Mouse (Mus musculus): ENCODE results near the gene Slc6a17. TPM values are rescaled to one million over a fixed set of nuclear protein-coding genes. Genes with fewer than 3 reads are reported as not detected.

Gene Slc6a17
- polyA plus RNA-seq, 1 experiment from 2014 or later, result 2.1 TPM

DNA sequence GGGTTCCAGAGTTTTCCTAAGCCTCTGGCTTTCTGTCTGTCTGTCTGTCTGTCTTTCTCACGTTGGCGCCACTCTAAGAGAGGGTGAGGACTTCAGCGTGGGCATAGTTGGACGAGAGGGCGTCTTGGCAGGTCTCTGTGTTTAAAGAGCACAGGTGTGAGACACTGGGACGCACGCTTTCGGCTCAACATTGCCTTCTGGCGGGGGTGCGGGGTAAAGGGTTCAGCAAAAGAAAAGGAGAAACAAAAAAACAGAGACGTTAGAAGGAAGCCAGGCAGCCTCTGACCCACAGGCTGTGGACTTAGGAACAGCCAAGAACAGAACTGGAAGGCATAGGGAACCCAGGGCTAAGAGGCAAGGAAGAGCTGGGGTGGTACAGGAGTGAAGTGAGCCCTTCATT lies 78.5 kb downstream of the Slc6a17 start:
- H3K4me1 ChIP-seq (ENCODE audit: control insufficient read depth, insufficient read depth, low read length), result no peaks in the 10 kb centered on the region; the same call in 1 of the 2 replicates
- H3K9ac ChIP-seq (ENCODE audit: low read length), result no peak overlapping the region
- ATAC-seq (ENCODE audit: insufficient read depth, low FRiP score), result no peak
- no peak overlapping the region for H3K4me2 ChIP-seq (ENCODE audit: low read depth, low read length)
- 85% methylated on average over 11 of the region's 11 CpGs for WGBS
- H3K4me3 ChIP-seq (replicated peaks; ENCODE audit: low read length), result no peak overlapping the region
- no peak overlapping the region for H3K27ac ChIP-seq (ENCODE audit: low read length)
- H3K9me3 ChIP-seq (replicated peaks; ENCODE audit: control insufficient read depth, low read length), result no peaks in the 10 kb centered on the region
- H3K36me3 ChIP-seq (ENCODE audit: control insufficient read depth, insufficient read depth, low read length), result no peaks in the 10 kb centered on the region
- H3K27me3 ChIP-seq (ENCODE audit: control insufficient read depth, insufficient read depth, low read length), result no peaks in the 10 kb centered on the region

DNA sequence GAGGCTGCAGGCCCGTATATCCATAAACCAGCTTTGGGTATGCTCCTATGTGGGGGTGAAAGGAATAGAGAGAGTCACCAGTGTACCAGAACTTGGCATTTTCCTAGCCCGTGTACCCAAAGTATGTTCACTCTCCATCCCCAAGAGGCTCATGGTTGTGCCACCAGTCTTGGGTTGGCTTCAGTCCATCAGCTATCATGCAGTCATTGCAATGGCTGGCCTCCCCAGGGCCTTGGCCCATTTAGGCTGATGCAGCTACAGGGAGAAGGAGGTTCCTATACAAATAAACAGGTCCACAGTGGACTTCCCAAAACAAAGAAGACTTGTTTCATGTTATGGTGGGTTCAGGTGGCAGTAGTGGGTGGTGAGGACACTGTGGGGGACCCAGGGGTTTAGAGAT lies 80.2 kb downstream of the Slc6a17 start:
- no peak overlapping the region for H3K4me2 ChIP-seq (ENCODE audit: low read depth, low read length)
- H3K36me3 ChIP-seq (ENCODE audit: control insufficient read depth, insufficient read depth, low read length), result no peaks in the 10 kb centered on the region
- H3K4me1 ChIP-seq (ENCODE audit: control insufficient read depth, insufficient read depth, low read length), result peaks cover 3% of the 10 kb centered on the region
- 89% methylated on average over 2 of the region's 2 CpGs for WGBS
- no peak overlapping the region for H3K4me3 ChIP-seq (replicated peaks; ENCODE audit: low read length)
- no peak for ATAC-seq (ENCODE audit: insufficient read depth, low FRiP score)
- no peak overlapping the region for H3K9ac ChIP-seq (ENCODE audit: low read length)
- no peaks in the 10 kb centered on the region for H3K27me3 ChIP-seq (ENCODE audit: control insufficient read depth, insufficient read depth, low read length)
- H3K9me3 ChIP-seq (replicated peaks; ENCODE audit: control insufficient read depth, low read length), result no peaks in the 10 kb centered on the region
- no peak overlapping the region for H3K27ac ChIP-seq (ENCODE audit: low read length)

DNA sequence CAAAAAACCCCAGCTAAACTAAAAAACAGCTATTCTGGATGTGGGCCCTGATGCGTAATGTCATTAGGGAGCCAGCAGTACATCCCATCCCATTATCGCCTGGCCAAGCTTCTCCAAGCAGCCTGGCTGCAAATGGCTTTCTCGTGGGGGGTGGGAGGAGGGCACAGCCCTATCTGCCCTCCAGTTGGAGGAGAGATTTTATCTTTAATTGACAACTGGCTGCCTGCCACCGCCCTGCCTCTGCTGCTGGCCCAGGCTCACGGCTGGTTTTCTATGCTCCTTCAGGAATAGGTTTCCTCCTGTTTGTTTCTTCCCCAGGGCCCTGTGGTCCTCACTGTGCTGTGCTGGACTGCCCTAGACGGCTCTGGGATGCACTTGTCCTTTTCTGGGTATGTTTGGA lies 81.4 kb downstream of the Slc6a17 start:
- WGBS, result 45% methylated on average over 6 of the region's 6 CpGs

DNA sequence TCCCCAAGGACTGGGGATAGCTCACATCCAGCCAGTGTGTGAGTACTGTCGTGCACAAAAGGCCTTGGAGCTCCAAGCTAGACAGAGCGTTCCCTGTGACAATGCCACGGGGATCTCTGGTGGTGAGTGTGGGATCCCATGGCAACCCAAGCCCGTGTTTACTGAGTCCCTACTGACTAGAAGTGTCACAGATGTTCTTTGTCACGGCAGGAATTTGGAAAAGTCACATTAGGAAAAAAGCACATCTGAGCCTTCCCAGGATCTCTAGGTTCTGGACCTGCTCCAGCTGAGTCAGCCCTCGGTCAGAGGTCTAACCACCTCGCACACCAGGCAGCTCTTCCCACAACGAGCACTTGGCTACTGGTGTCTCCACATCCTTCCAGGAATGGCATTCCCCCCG lies 84.2 kb downstream of the Slc6a17 start:
- H3K4me2 ChIP-seq (ENCODE audit: low read depth, low read length), result no peak overlapping the region
- ATAC-seq (ENCODE audit: insufficient read depth, low FRiP score), result no peak
- H3K4me3 ChIP-seq (replicated peaks; ENCODE audit: low read length), result no peak overlapping the region
- H3K9me3 ChIP-seq (replicated peaks; ENCODE audit: control insufficient read depth, low read length), result no peaks in the 10 kb centered on the region
- 37% methylated on average over 9 of the region's 9 CpGs for WGBS
- H3K27ac ChIP-seq (ENCODE audit: low read length), result no peak overlapping the region
- H3K36me3 ChIP-seq (ENCODE audit: control insufficient read depth, insufficient read depth, low read length), result no peaks in the 10 kb centered on the region
- peaks cover 3% of the 10 kb centered on the region for H3K4me1 ChIP-seq (ENCODE audit: control insufficient read depth, insufficient read depth, low read length)
- no peaks in the 10 kb centered on the region for H3K27me3 ChIP-seq (ENCODE audit: control insufficient read depth, insufficient read depth, low read length)
- H3K9ac ChIP-seq (ENCODE audit: low read length), result no peak overlapping the region

More for the DNA sequence above, 81.4 kb downstream of the Slc6a17 start:
- no peaks in the 10 kb centered on the region for H3K27me3 ChIP-seq (ENCODE audit: control insufficient read depth, insufficient read depth, low read length)
- H3K36me3 ChIP-seq (ENCODE audit: control insufficient read depth, insufficient read depth, low read length), result no peaks in the 10 kb centered on the region
- no peak overlapping the region for H3K27ac ChIP-seq (ENCODE audit: low read length)
- H3K4me3 ChIP-seq (replicated peaks; ENCODE audit: low read length), result no peak overlapping the region
- ATAC-seq (ENCODE audit: insufficient read depth, low FRiP score), result no peak
- no peak overlapping the region for H3K9ac ChIP-seq (ENCODE audit: low read length)
- H3K4me2 ChIP-seq (ENCODE audit: low read depth, low read length), result no peak overlapping the region
- peaks cover 3% of the 10 kb centered on the region for H3K4me1 ChIP-seq (ENCODE audit: control insufficient read depth, insufficient read depth, low read length)
- no peaks in the 10 kb centered on the region for H3K9me3 ChIP-seq (replicated peaks; ENCODE audit: control insufficient read depth, low read length)

DNA sequence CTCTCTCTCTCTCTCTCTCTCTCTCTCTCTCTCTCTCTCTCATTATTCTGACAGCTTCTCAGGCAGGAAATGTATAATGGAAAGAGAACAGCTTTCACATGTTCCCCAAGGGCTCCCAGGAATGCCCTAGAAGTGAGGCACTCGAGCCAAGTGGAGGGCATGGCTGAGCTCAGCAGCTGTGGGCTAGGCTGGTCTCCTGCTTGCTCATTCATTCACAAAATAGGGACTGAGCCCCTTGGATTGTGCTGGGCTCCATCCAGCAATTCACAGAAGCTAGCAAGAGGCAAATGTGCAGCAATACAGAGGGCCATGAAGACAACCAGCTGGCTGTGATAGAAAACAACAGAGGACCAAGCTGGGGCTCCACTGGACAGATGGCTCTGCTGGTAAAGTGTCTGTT lies 86.5 kb downstream of the Slc6a17 start:
- no peak overlapping the region for H3K27ac ChIP-seq (ENCODE audit: low read length)
- no peaks in the 10 kb centered on the region for H3K36me3 ChIP-seq (ENCODE audit: control insufficient read depth, insufficient read depth, low read length)
- 10% methylated on average over 1 of the region's 1 CpGs for WGBS
- H3K9ac ChIP-seq (ENCODE audit: low read length), result no peak overlapping the region
- H3K4me1 ChIP-seq (ENCODE audit: control insufficient read depth, insufficient read depth, low read length), result peaks cover 3% of the 10 kb centered on the region
- H3K4me3 ChIP-seq (replicated peaks; ENCODE audit: low read length), result no peak overlapping the region
- ATAC-seq (ENCODE audit: insufficient read depth, low FRiP score), result peak; percentile 68; the same call in 1 of the 2 replicates
- H3K4me2 ChIP-seq (ENCODE audit: low read depth, low read length), result no peak overlapping the region
- H3K27me3 ChIP-seq (ENCODE audit: control insufficient read depth, insufficient read depth, low read length), result no peaks in the 10 kb centered on the region
- H3K9me3 ChIP-seq (replicated peaks; ENCODE audit: control insufficient read depth, low read length), result no peaks in the 10 kb centered on the region

DNA sequence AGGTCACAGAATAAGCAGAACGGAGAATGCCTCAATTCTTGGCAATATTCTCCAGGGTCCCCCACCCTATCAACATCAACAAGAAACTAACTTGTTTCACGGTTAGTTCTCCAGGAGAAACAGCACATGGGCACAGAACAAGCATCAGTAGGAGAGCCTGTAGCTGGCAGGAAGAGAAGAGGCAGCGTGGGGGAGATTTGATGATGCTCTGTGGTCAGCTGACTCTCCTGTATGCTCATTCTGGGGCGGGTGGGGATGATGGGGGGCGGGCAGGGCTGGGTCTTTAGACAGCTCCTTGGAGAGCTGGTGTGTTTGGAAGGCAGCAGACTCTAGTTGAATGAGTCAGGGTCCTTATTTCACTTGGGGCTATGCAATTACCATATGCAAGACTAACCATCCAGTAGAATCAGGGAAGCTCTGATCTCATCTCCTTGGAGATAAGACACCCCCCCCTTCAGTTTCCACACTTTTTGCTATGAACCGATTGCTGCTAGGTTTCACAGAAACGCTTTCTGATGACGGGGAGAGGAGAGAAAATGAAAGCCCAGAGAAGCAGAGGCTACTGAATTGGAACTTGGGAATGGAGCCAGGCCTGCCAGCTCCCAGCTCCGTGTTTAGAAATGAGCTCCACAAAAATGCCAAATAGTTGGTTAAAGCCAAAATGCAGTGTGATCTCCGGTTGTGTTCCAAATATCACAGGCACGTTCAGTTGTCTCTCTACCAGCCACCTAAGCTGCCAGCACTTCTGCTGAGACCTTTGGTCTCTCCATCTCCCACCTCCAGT lies 93.4 kb downstream of the Slc6a17 start:
- H3K4me1 ChIP-seq (ENCODE audit: control insufficient read depth, insufficient read depth, low read length), result no peaks in the 10 kb centered on the region
- H3K36me3 ChIP-seq (ENCODE audit: control insufficient read depth, insufficient read depth, low read length), result no peaks in the 10 kb centered on the region
- H3K27me3 ChIP-seq (ENCODE audit: control insufficient read depth, insufficient read depth, low read length), result no peaks in the 10 kb centered on the region
- WGBS, result 63% methylated on average over 11 of the region's 11 CpGs
- H3K4me3 ChIP-seq (replicated peaks; ENCODE audit: low read length), result no peak overlapping the region
- no peaks in the 10 kb centered on the region for H3K9me3 ChIP-seq (replicated peaks; ENCODE audit: control insufficient read depth, low read length)
- no peak overlapping the region for H3K4me2 ChIP-seq (ENCODE audit: low read depth, low read length)
- ATAC-seq (ENCODE audit: insufficient read depth, low FRiP score), result no peak
- H3K27ac ChIP-seq (ENCODE audit: low read length), result no peak overlapping the region
- no peak overlapping the region for H3K9ac ChIP-seq (ENCODE audit: low read length)

DNA sequence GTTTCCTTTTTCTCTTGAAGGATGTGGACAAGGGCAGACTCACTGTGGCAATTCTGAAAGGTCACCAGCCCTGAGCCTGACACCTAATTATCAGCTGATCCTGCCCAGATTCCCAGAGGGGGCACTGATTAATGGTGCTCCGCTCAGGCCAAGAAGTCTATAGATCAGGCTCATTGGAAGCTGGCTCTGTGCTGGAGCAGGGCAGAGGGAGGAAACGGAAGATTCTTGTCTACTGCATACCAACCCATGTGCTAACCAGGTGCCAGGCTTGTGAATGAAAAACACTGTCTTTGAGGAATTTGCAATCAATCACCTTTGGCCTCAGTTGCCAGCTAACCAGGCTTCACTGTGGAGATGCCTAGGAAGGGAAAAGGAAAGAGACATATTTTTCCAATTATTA lies 97.7 kb downstream of the Slc6a17 start:
- Histone ChIP-seq H3K27ac (ENCODE audit: low read length) (no peak overlapping the region), H3K9me3 (replicated peaks; ENCODE audit: control insufficient read depth, low read length) (no peaks in the 10 kb centered on the region), H3K4me2 (ENCODE audit: low read depth, low read length) (no peak overlapping the region), H3K4me3 (replicated peaks; ENCODE audit: low read length) (no peak overlapping the region), H3K9ac (ENCODE audit: low read length) (no peak overlapping the region), H3K27me3 (ENCODE audit: control insufficient read depth, insufficient read depth, low read length) (no peaks in the 10 kb centered on the region), H3K36me3 (ENCODE audit: control insufficient read depth, insufficient read depth, low read length) (no peaks in the 10 kb centered on the region), H3K4me1 (ENCODE audit: control insufficient read depth, insufficient read depth, low read length) (no peaks in the 10 kb centered on the region)
- no peak for ATAC-seq (ENCODE audit: insufficient read depth, low FRiP score)
- 43% methylated on average over 2 of the region's 2 CpGs for WGBS

Other genes with a start within 250 kb of the Slc6a17 start
- gene Lamtor5, start 239.2 kb downstream of the Slc6a17 start, polyA plus RNA-seq (2015; fragmentation: Nextera tagmentation; extraction: Ambion mirVana), result 175 and 181 TPM in 2 replicates
- 2.2 and 2.6 TPM in 2 replicates for gene Slc16a4, start 226.8 kb downstream of the Slc6a17 start, polyA plus RNA-seq (2015; fragmentation: Nextera tagmentation; extraction: Ambion mirVana)
- 11.0 and 12.3 TPM in 2 replicates for gene Rbm15, start 184.3 kb downstream of the Slc6a17 start, polyA plus RNA-seq (2015; fragmentation: Nextera tagmentation; extraction: Ambion mirVana)
- gene Kcnc4, start 58.5 kb downstream of the Slc6a17 start, polyA plus RNA-seq (2015; fragmentation: Nextera tagmentation; extraction: Ambion mirVana), result 0.14 TPM in 1 of 2 replicates, not detected in the other
- gene Ubl4b, start 37.1 kb upstream of the Slc6a17 start, polyA plus RNA-seq (2015; fragmentation: Nextera tagmentation; extraction: Ambion mirVana), result not detected in 2 replicates
- gene Alx3, start 77.0 kb upstream of the Slc6a17 start, polyA plus RNA-seq (2015; fragmentation: Nextera tagmentation; extraction: Ambion mirVana), result 0.25 TPM in 1 of 2 replicates, not detected in the other
- not detected in 2 replicates for gene Gm10961, start 113.3 kb upstream of the Slc6a17 start, polyA plus RNA-seq (2015; fragmentation: Nextera tagmentation; extraction: Ambion mirVana)
- gene Strip1, start 113.7 kb upstream of the Slc6a17 start, polyA plus RNA-seq (2015; fragmentation: Nextera tagmentation; extraction: Ambion mirVana), result 32.7 and 36.4 TPM in 2 replicates
- 65.8 and 71.2 TPM in 2 replicates for gene Ahcyl1, start 178.5 kb upstream of the Slc6a17 start, polyA plus RNA-seq (2015; fragmentation: Nextera tagmentation; extraction: Ambion mirVana)
- gene Csf1, start 242.5 kb upstream of the Slc6a17 start, polyA plus RNA-seq (2015; fragmentation: Nextera tagmentation; extraction: Ambion mirVana), result 19.2 and 20.2 TPM in 2 replicates